Mouse (Mus musculus) E14TG2a.4 (cell line): ENCODE data around the gene Pi4k2a.

Experiments used
- CTCF ChIP-seq: conservative IDR thresholded peaks from 2 replicates; pipeline ENCODE4 v1.5.1; 2014; ENCODE audit warnings: low read length
- NANOG ChIP-seq: IDR thresholded peaks from 2 replicates; pipeline ENCODE4 v1.6.1; 2014; ENCODE audit warnings: borderline replicate concordance, low read length, mixed read lengths
- POU5F1 ChIP-seq: IDR thresholded peaks from 2 replicates; pipeline ENCODE4 v1.6.1; 2014; ENCODE audit warnings: low read length, borderline replicate concordance

DNA sequence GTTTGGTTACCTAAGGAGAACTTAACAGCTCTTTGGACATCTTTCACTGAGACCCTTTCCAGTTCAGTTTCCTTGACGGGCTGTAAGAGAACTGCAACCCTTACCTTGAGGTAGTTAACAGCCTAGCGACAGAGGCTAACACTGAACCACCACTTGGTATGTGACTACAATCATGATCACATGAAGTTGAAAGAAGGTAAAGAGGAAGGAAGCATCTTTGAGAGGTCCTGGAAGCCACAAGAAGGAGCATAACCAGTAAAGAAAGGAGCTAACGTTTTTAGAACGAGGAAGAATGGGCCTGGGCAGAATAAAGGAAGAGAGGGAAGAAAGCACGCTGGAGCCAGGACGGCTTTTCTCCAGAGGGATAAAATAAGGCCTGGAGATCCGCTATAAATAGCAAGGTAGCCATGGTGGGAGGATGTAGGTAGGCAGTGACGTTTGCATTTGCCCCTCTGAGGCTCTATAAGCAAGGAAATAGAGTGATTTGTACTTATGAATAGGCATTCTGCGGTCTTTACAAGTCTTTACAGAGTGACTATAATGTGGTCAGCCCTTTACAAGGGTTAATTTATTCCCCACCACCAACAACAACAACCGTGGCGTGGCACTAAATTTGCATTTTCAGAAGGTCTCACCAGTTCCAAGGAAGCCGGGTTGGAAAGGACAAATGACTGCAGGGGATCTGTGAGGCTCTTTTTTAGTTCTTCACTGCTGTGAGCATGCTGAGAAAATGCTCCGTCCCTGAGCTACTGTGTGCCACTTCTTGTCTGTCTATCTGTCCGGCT is 39.4 kb downstream of the Pi4k2a start:
- TF ChIP-seq CTCF: no peak
- no peak for TF ChIP-seq NANOG
- no peak for TF ChIP-seq POU5F1
